Mouse (Mus musculus): ENCODE data around the gene Cfap77. TPM values are rescaled to one million over a fixed set of nuclear protein-coding genes. Genes with fewer than 3 reads are reported as not detected.

Gene Cfap77
- polyA plus RNA-seq, 1 experiment, result 0.38 TPM

GRCm38 (mm10) chr2:28961636-28962035 lies 93.2 kb downstream of the Cfap77 start:
- Histone ChIP-seq H3K27me3 (ENCODE audit: control insufficient read depth, insufficient read depth, low read length) (no peaks in the 10 kb centered on the region; the same call in 1 of the 2 replicates), H3K4me3 (ENCODE audit: control insufficient read depth, insufficient read depth, low read length) (no peak overlapping the region), H3K36me3 (ENCODE audit: control insufficient read depth, insufficient read depth, low read length) (no peaks in the 10 kb centered on the region), H3K27ac (ENCODE audit: control insufficient read depth, insufficient read depth, low read length) (no peak overlapping the region), H3K4me1 (replicated peaks; ENCODE audit: control insufficient read depth, insufficient read depth, low read length) (no peaks in the 10 kb centered on the region)
- TF ChIP-seq CTCF (IDR thresholded peaks at IDR 0.05; ENCODE audit: borderline replicate concordance, control insufficient read depth, extremely low read depth, insufficient read depth, low read length, poor library complexity) (no peak), POLR2A (IDR thresholded peaks at IDR 0.05; ENCODE audit: control insufficient read depth, extremely low read depth, insufficient read depth, low read length, poor library complexity) (no peak)
- DNase-seq, result no peak
- WGBS, result 85% methylated on average over 5 of the region's 5 CpGs

- no peaks in the 10 kb centered on the region for H3K4me1 ChIP-seq (replicated peaks; ENCODE audit: control insufficient read depth, insufficient read depth, low read length)
- H3K4me3 ChIP-seq (ENCODE audit: control insufficient read depth, insufficient read depth, low read length), result no peak overlapping the region
- H3K36me3 ChIP-seq (ENCODE audit: control insufficient read depth, insufficient read depth, low read length), result no peaks in the 10 kb centered on the region
- WGBS, result 93% methylated on average over 15 of the region's 15 CpGs
- TF ChIP-seq CTCF (IDR thresholded peaks at IDR 0.05; ENCODE audit: borderline replicate concordance, control insufficient read depth, extremely low read depth, insufficient read depth, low read length, poor library complexity) (no peak), POLR2A (IDR thresholded peaks at IDR 0.05; ENCODE audit: control insufficient read depth, extremely low read depth, insufficient read depth, low read length, poor library complexity) (no peak)
- no peak overlapping the region for H3K27ac ChIP-seq (ENCODE audit: control insufficient read depth, insufficient read depth, low read length)
- no peak for DNase-seq
- no peaks in the 10 kb centered on the region; the same call in 1 of the 2 replicates for H3K27me3 ChIP-seq (ENCODE audit: control insufficient read depth, insufficient read depth, low read length)
Observed at GRCm38 (mm10) chr2:28961024-28961585, 93.8 kb downstream of the Cfap77 start.

GRCm38 (mm10) chr2:28956874-28957273 lies 98.0 kb downstream of the Cfap77 start:
- H3K27me3 ChIP-seq (ENCODE audit: control insufficient read depth, insufficient read depth, low read length), result no peaks in the 10 kb centered on the region; the same call in 1 of the 2 replicates
- no peaks in the 10 kb centered on the region for H3K36me3 ChIP-seq (ENCODE audit: control insufficient read depth, insufficient read depth, low read length)
- no peak for TF ChIP-seq POLR2A (IDR thresholded peaks at IDR 0.05; ENCODE audit: control insufficient read depth, extremely low read depth, insufficient read depth, low read length, poor library complexity)
- TF ChIP-seq CTCF (IDR thresholded peaks at IDR 0.05; ENCODE audit: borderline replicate concordance, control insufficient read depth, extremely low read depth, insufficient read depth, low read length, poor library complexity), result no peak
- no peak for DNase-seq
- H3K27ac ChIP-seq (ENCODE audit: control insufficient read depth, insufficient read depth, low read length), result no peak overlapping the region
- no peaks in the 10 kb centered on the region for H3K4me1 ChIP-seq (replicated peaks; ENCODE audit: control insufficient read depth, insufficient read depth, low read length)
- 96% methylated on average over 4 of the region's 4 CpGs for WGBS
- H3K4me3 ChIP-seq (ENCODE audit: control insufficient read depth, insufficient read depth, low read length), result no peak overlapping the region

GRCm38 (mm10) chr2:28954595-28954994 lies 100.3 kb downstream of the Cfap77 start:
- no peak for DNase-seq
- Histone ChIP-seq H3K4me3 (ENCODE audit: control insufficient read depth, insufficient read depth, low read length) (no peak overlapping the region), H3K27me3 (ENCODE audit: control insufficient read depth, insufficient read depth, low read length) (no peaks in the 10 kb centered on the region; the same call in 1 of the 2 replicates), H3K4me1 (replicated peaks; ENCODE audit: control insufficient read depth, insufficient read depth, low read length) (no peaks in the 10 kb centered on the region), H3K36me3 (ENCODE audit: control insufficient read depth, insufficient read depth, low read length) (no peaks in the 10 kb centered on the region), H3K27ac (ENCODE audit: control insufficient read depth, insufficient read depth, low read length) (no peak overlapping the region)
- TF ChIP-seq CTCF (IDR thresholded peaks at IDR 0.05; ENCODE audit: borderline replicate concordance, control insufficient read depth, extremely low read depth, insufficient read depth, low read length, poor library complexity) (no peak), POLR2A (IDR thresholded peaks at IDR 0.05; ENCODE audit: control insufficient read depth, extremely low read depth, insufficient read depth, low read length, poor library complexity) (no peak)
- 89% methylated on average over 9 of the region's 9 CpGs for WGBS

GRCm38 (mm10) chr2:28952981-28953380 lies 101.9 kb downstream of the Cfap77 start:
- 88% methylated on average over 8 of the region's 8 CpGs for WGBS
- Histone ChIP-seq H3K4me3 (ENCODE audit: control insufficient read depth, insufficient read depth, low read length) (no peak overlapping the region), H3K27ac (ENCODE audit: control insufficient read depth, insufficient read depth, low read length) (no peak overlapping the region), H3K4me1 (replicated peaks; ENCODE audit: control insufficient read depth, insufficient read depth, low read length) (no peaks in the 10 kb centered on the region), H3K36me3 (ENCODE audit: control insufficient read depth, insufficient read depth, low read length) (no peaks in the 10 kb centered on the region), H3K27me3 (ENCODE audit: control insufficient read depth, insufficient read depth, low read length) (no peaks in the 10 kb centered on the region)
- no peak for TF ChIP-seq POLR2A (IDR thresholded peaks at IDR 0.05; ENCODE audit: control insufficient read depth, extremely low read depth, insufficient read depth, low read length, poor library complexity)
- no peak for TF ChIP-seq CTCF (IDR thresholded peaks at IDR 0.05; ENCODE audit: borderline replicate concordance, control insufficient read depth, extremely low read depth, insufficient read depth, low read length, poor library complexity)
- no peak for DNase-seq

GRCm38 (mm10) chr2:28946312-28946711 lies 108.6 kb downstream of the Cfap77 start:
- Histone ChIP-seq H3K4me1 (replicated peaks; ENCODE audit: control insufficient read depth, insufficient read depth, low read length) (no peaks in the 10 kb centered on the region), H3K27ac (ENCODE audit: control insufficient read depth, insufficient read depth, low read length) (no peak overlapping the region), H3K4me3 (ENCODE audit: control insufficient read depth, insufficient read depth, low read length) (no peak overlapping the region), H3K27me3 (ENCODE audit: control insufficient read depth, insufficient read depth, low read length) (no peaks in the 10 kb centered on the region), H3K36me3 (ENCODE audit: control insufficient read depth, insufficient read depth, low read length) (no peaks in the 10 kb centered on the region)
- TF ChIP-seq POLR2A (IDR thresholded peaks at IDR 0.05; ENCODE audit: control insufficient read depth, extremely low read depth, insufficient read depth, low read length, poor library complexity), result no peak
- TF ChIP-seq CTCF (IDR thresholded peaks at IDR 0.05; ENCODE audit: borderline replicate concordance, control insufficient read depth, extremely low read depth, insufficient read depth, low read length, poor library complexity), result no peak
- 85% methylated on average over 3 of the region's 3 CpGs for WGBS
- DNase-seq, result no peak

- 80% methylated on average over 6 of the region's 6 CpGs for WGBS
- Histone ChIP-seq H3K27ac (ENCODE audit: control insufficient read depth, insufficient read depth, low read length) (no peak overlapping the region), H3K27me3 (ENCODE audit: control insufficient read depth, insufficient read depth, low read length) (no peaks in the 10 kb centered on the region), H3K4me3 (ENCODE audit: control insufficient read depth, insufficient read depth, low read length) (no peak overlapping the region), H3K4me1 (replicated peaks; ENCODE audit: control insufficient read depth, insufficient read depth, low read length) (no peaks in the 10 kb centered on the region), H3K36me3 (ENCODE audit: control insufficient read depth, insufficient read depth, low read length) (no peaks in the 10 kb centered on the region)
- DNase-seq, result no peak
- TF ChIP-seq CTCF (IDR thresholded peaks at IDR 0.05; ENCODE audit: borderline replicate concordance, control insufficient read depth, extremely low read depth, insufficient read depth, low read length, poor library complexity) (no peak), POLR2A (IDR thresholded peaks at IDR 0.05; ENCODE audit: control insufficient read depth, extremely low read depth, insufficient read depth, low read length, poor library complexity) (no peak)
Observed at GRCm38 (mm10) chr2:28945388-28945787, 109.5 kb downstream of the Cfap77 start.
